Mouse (Mus musculus): ENCODE results near the gene Ccdc85b. TPM values are rescaled to one million over a fixed set of nuclear protein-coding genes. Genes with fewer than 3 reads are reported as not detected.
A peak's percentile ranks its signal among the peaks of the same experiment; 100 is the strongest.
"Not testable (repeated sequence)": the region's sequence is repeated elsewhere in the genome, so short reads cannot be mapped to it uniquely, and the experiment has no call there.

The Ccdc85b gene
- polyA plus RNA-seq, 1 experiment from 2014 or later, result 11.6 TPM

GRCm38 (mm10) chr19:5493301-5493721, 35.6 kb upstream of the Ccdc85b start:
- peak; percentile 30; the same call in 1 of the 2 replicates for TF ChIP-seq CTCF (IDR thresholded peaks at IDR 0.05; ENCODE audit: low read depth)
- peaks cover 20% of the 10 kb centered on the region for H3K36me3 ChIP-seq (ENCODE audit: control insufficient read depth, insufficient read depth, low read length)
- not testable (repeated sequence) for H3K9me3 ChIP-seq (ENCODE audit: control insufficient read depth, low read length); H3K4me3 ChIP-seq (ENCODE audit: low read depth, low read length); H3K4me2 ChIP-seq (replicated peaks; ENCODE audit: low read depth); H3K27ac ChIP-seq (replicated peaks); H3K4me1 ChIP-seq (replicated peaks; ENCODE audit: control insufficient read depth, insufficient read depth); H3K9ac ChIP-seq (ENCODE audit: low read length); H3K27me3 ChIP-seq (ENCODE audit: control insufficient read depth, insufficient read depth, low read length); ATAC-seq (ENCODE audit: low FRiP score, low TSS enrichment)
- WGBS, result 61% methylated on average over 9 of the region's 9 CpGs
- DNase-seq (ENCODE audit: low spot score), result peak; percentile 40

GRCm38 (mm10) chr19:5492641-5493040, 34.9 kb upstream of the Ccdc85b start:
- H3K4me1 ChIP-seq (replicated peaks; ENCODE audit: control insufficient read depth, insufficient read depth), result no peaks in the 10 kb centered on the region
- H3K9ac ChIP-seq (ENCODE audit: low read length), result no peak overlapping the region
- no peak for TF ChIP-seq CTCF (IDR thresholded peaks at IDR 0.05; ENCODE audit: low read depth)
- TF ChIP-seq EP300 (optimal IDR thresholded peaks at IDR 0.05), result no peak
- no peak overlapping the region for H3K4me2 ChIP-seq (replicated peaks; ENCODE audit: low read depth)
- whole genome bisulfite sequencing, result 81% methylated on average over 4 of the region's 4 CpGs
- no peaks in the 10 kb centered on the region for H3K27me3 ChIP-seq (ENCODE audit: control insufficient read depth, insufficient read depth, low read length)
- no peak for ATAC-seq (ENCODE audit: low FRiP score, low TSS enrichment)
- H3K9me3 ChIP-seq (ENCODE audit: control insufficient read depth, low read length), result no peaks in the 10 kb centered on the region
- peaks cover 17% of the 10 kb centered on the region for H3K36me3 ChIP-seq (ENCODE audit: control insufficient read depth, insufficient read depth, low read length)
- H3K27ac ChIP-seq (replicated peaks), result no peak overlapping the region
- no peak overlapping the region for H3K4me3 ChIP-seq (ENCODE audit: low read depth, low read length)
- DNase-seq (ENCODE audit: low spot score), result no peak

GRCm38 (mm10) chr19:5490898-5491708, 33.4 kb upstream of the Ccdc85b start:
- Histone ChIP-seq H3K27ac (replicated peaks) (peak overlapping the region; percentile 99), H3K9ac (ENCODE audit: low read length) (peak overlapping the region; percentile 93), H3K9me3 (ENCODE audit: control insufficient read depth, low read length) (no peaks in the 10 kb centered on the region), H3K4me1 (replicated peaks; ENCODE audit: control insufficient read depth, insufficient read depth) (no peaks in the 10 kb centered on the region), H3K4me2 (replicated peaks; ENCODE audit: low read depth) (peak overlapping the region; percentile 64), H3K36me3 (ENCODE audit: control insufficient read depth, insufficient read depth, low read length) (peaks cover 13% of the 10 kb centered on the region; the same call in 1 of the 2 replicates), H3K4me3 (ENCODE audit: low read depth, low read length) (peak overlapping the region; percentile 91), H3K27me3 (ENCODE audit: control insufficient read depth, insufficient read depth, low read length) (no peaks in the 10 kb centered on the region)
- DNase-seq (ENCODE audit: low spot score) (peak; percentile 86), ATAC-seq (ENCODE audit: low FRiP score, low TSS enrichment) (peak; percentile 47)
- WGBS, result under 1% methylated on average over 55 of the region's 59 CpGs
- TF ChIP-seq CTCF (IDR thresholded peaks at IDR 0.05; ENCODE audit: low read depth) (0 out of 2 replicates have a peak, but pooled peaks have one; percentile 0), EP300 (optimal IDR thresholded peaks at IDR 0.05) (no peak)

- Histone ChIP-seq H3K27ac (replicated peaks) (peak within 1 kb of the TSS; percentile 99), H3K4me1 (replicated peaks; ENCODE audit: control insufficient read depth, insufficient read depth) (no peaks in the 10 kb centered on the region), H3K27me3 (ENCODE audit: control insufficient read depth, insufficient read depth, low read length) (no peaks in the 10 kb centered on the region), H3K4me3 (ENCODE audit: low read depth, low read length) (peak within 1 kb of the TSS; percentile 91), H3K9ac (ENCODE audit: low read length) (peak within 1 kb of the TSS; percentile 93), H3K9me3 (ENCODE audit: control insufficient read depth, low read length) (no peaks in the 10 kb centered on the region), H3K36me3 (ENCODE audit: control insufficient read depth, insufficient read depth, low read length) (peaks cover 6% of the 10 kb centered on the region; the same call in 1 of the 2 replicates), H3K4me2 (replicated peaks; ENCODE audit: low read depth) (peak within 1 kb of the TSS; percentile 70)
- TF ChIP-seq CTCF (IDR thresholded peaks at IDR 0.05; ENCODE audit: low read depth) (peak; percentile 44), EP300 (optimal IDR thresholded peaks at IDR 0.05) (peak; percentile 44)
- DNase-seq (ENCODE audit: low spot score) (peak; percentile 97), ATAC-seq (ENCODE audit: low FRiP score, low TSS enrichment) (peak; percentile 65)
- WGBS, result under 1% methylated on average over 62 of the region's 62 CpGs
Measured at GRCm38 (mm10) chr19:5490313-5490897, 32.7 kb upstream of the Ccdc85b start, which contains the start of gene Cfl1. Gene Cfl1 (plus strand): TSS chr19:5490455.

GRCm38 (mm10) chr19:5489721-5490120, 32.0 kb upstream of the Ccdc85b start:
- Histone ChIP-seq H3K4me2 (replicated peaks; ENCODE audit: low read depth) (peak overlapping the region; percentile 70), H3K27ac (replicated peaks) (peak overlapping the region; percentile 96; the same call in 1 of the 2 replicates)
- ATAC-seq (ENCODE audit: low FRiP score, low TSS enrichment); DNase-seq (ENCODE audit: low spot score); H3K9ac ChIP-seq (ENCODE audit: low read length); H3K4me3 ChIP-seq (ENCODE audit: low read depth, low read length); H3K36me3 ChIP-seq (ENCODE audit: control insufficient read depth, insufficient read depth, low read length); H3K27me3 ChIP-seq (ENCODE audit: control insufficient read depth, insufficient read depth, low read length); H3K4me1 ChIP-seq (replicated peaks; ENCODE audit: control insufficient read depth, insufficient read depth); H3K9me3 ChIP-seq (ENCODE audit: control insufficient read depth, low read length): not testable (repeated sequence)
- WGBS, result 39% methylated on average over 10 of the region's 10 CpGs
